Comparison of ENCODE assay signal across 12 mouse cellular contexts in genomic region chr1:77027656-77028055, GRCm38 (mm10).
A peak's percentile ranks its signal among the peaks of the same experiment; 100 is the strongest.
DNase-seq lines count a peak whose midpoint lies in the region; ATAC-seq and TF ChIP-seq lines count a peak whose summit lies in the region.
"Had no signal": no experiment of that assay in that cellular context is flagged by ENCODE, and none has a peak within 500 bp of the region (broad histone marks: within the 10 kb centered on the region; RNA-seq: fewer than 3 reads in every experiment).

No protein-coding gene starts in this region.

- intact Hi-C loops in left cerebral cortex, postnatal 36 days (cut with DNase I), result no loop called here

- H3K27ac ChIP-seq in layer of hippocampus, adult 2 months, result peak overlapping the region; percentile 81
- H3K27ac ChIP-seq: kidney, postnatal 0 days; limb, embryonic 13.5 days had no signal

- peak; percentile 13 for DNase-seq in lung, postnatal 10 days
- no peak for DNase-seq in lung, postnatal 14 days
- DNase-seq in cerebellum, adult 8-10 months, result peak; percentile 60
- DNase-seq in layer of hippocampus, adult 2 months (ENCODE audit: low spot score in 2 of 2), result peak; percentile 22 to 51
- DNase-seq in left cerebral cortex, postnatal 36 days (ENCODE audit: low spot score in 2 of 2), result peak; percentile 16 to 27
- no peak for DNase-seq in Muller cell, postnatal 12 days (ENCODE audit: inconsistent ontology term)
- no peak for DNase-seq in adrenal gland, adult 18-20 months (ENCODE audit: low spot score in 2 of 2)
- DNase-seq: adrenal gland, postnatal 10 days; gastrocnemius, postnatal 36 days had no signal

- no peak for TF ChIP-seq CTCF in layer of hippocampus, adult 2 months (conservative IDR thresholded peaks at IDR 0.05)

- H3K4me3 ChIP-seq in layer of hippocampus, adult 2 months, result no peak overlapping the region
- H3K4me3 ChIP-seq: limb, embryonic 13.5 days had no signal

- ATAC-seq in erythroid progenitor cell, adult 5-6 weeks (replicated peaks; ENCODE audit: low FRiP score, poor library complexity, severe bottlenecking), result no peak

Comparison
In these comparisons a context has a peak if more than half of its experiments do, and no peak if none do; other contexts are left out.
1. DNase-seq: peak in lung, postnatal 10 days (single experiment), cerebellum, adult 8-10 months (single experiment), layer of hippocampus, adult 2 months (2 of 2) and left cerebral cortex, postnatal 36 days (2 of 2); none in lung, postnatal 14 days (single experiment), Muller cell, postnatal 12 days (single experiment) and adrenal gland, adult 18-20 months (0 of 2).